Mouse (Mus musculus) MEL (cell line): ENCODE data around the gene Tmed2. TPM values are rescaled to one million over a fixed set of nuclear protein-coding genes. Genes with fewer than 3 reads are reported as not detected.

Source experiments
- DNase-seq: peaks from one replicate; pipeline ENCODE4 v3.0.0; 2011; ENCODE audit warnings: low read depth, low spot score
- H3K27ac ChIP-seq: 2 replicates; pipeline ENCODE4 v1.5.1; 2012; ENCODE audit warnings: low read depth, mild to moderate bottlenecking, control low read depth, low read length, moderate library complexity; ENCODE audit not compliant: control insufficient read depth
- H3K27me3 ChIP-seq, 2 experiments: fragments of 150-350 bp in 1 of 2; sonication (generic) in 1 of 2; 2 replicates each; pipeline ENCODE4 v1.6.1; 2012; ENCODE audit warnings: low read length in 2 of 2, mild to moderate bottlenecking in 2 of 2, improper control_type of control experiment in 1 of 2, moderate library complexity in 1 of 2; ENCODE audit not compliant: insufficient read depth in 2 of 2, control insufficient read depth in 1 of 2
- H3K36me3 ChIP-seq, 2 experiments: 2 replicates each; pipeline ENCODE4 v1.6.1; 2012 to 2014; ENCODE audit warnings: low read length in 2 of 2, improper control_type of control experiment in 1 of 2, inconsistent platforms in 1 of 2, mild to moderate bottlenecking in 1 of 2; ENCODE audit not compliant: insufficient read depth in 2 of 2, control insufficient read depth in 1 of 2
- H3K4me1 ChIP-seq, 2 experiments: fragments of 150-350 bp in 1 of 2; sonication (generic) in 1 of 2; 2 replicates each; pipeline ENCODE4 v1.6.1; 2012; ENCODE audit warnings: low read length in 2 of 2, improper control_type of control experiment in 1 of 2, mild to moderate bottlenecking in 1 of 2; ENCODE audit not compliant: insufficient read depth in 2 of 2, control insufficient read depth in 1 of 2
- H3K4me3 ChIP-seq, 2 experiments: fragments of 150-350 bp in 1 of 2; sonication (generic) in 1 of 2; 2 replicates each; pipeline ENCODE4 v1.5.1; 2012; ENCODE audit warnings: low read depth in 2 of 2, low read length in 2 of 2, mild to moderate bottlenecking in 2 of 2, moderate library complexity in 2 of 2, control low read depth in 1 of 2, improper control_type of control experiment in 1 of 2; ENCODE audit not compliant: control insufficient read depth in 1 of 2, insufficient read depth in 1 of 2
- H3K79me2 ChIP-seq: 2 replicates; pipeline ENCODE4 v1.6.1; 2012; ENCODE audit warnings: mild to moderate bottlenecking, low read length, moderate library complexity; ENCODE audit not compliant: control insufficient read depth, poor library complexity, insufficient read depth
- H3K9ac ChIP-seq: 2 replicates; pipeline ENCODE4 v1.6.1; 2012; ENCODE audit warnings: low read depth, mild to moderate bottlenecking, control low read depth, low read length, moderate library complexity; ENCODE audit not compliant: control insufficient read depth, poor library complexity, severe bottlenecking
- H3K9me3 ChIP-seq: fragments of 150-350 bp; sonication (generic); replicated peaks from 2 replicates; pipeline ENCODE4 v1.6.1; 2012; ENCODE audit warnings: mild to moderate bottlenecking, low read length, improper control_type of control experiment, moderate library complexity; ENCODE audit not compliant: insufficient read depth
- CHD2 ChIP-seq: IDR thresholded peaks from 2 replicates; pipeline ENCODE4 v1.6.1; 2011; ENCODE audit warnings: low read length, improper control_type of control experiment
- CTCF ChIP-seq, 3 experiments: IDR thresholded peaks in 2 of 3; conservative IDR thresholded peaks in 1 of 3; 2 replicates each; pipeline ENCODE4 v1.5.1; 2011 to 2012; ENCODE audit warnings: low read length in 3 of 3, low read depth in 2 of 3, mild to moderate bottlenecking in 2 of 3, improper control_type of control experiment in 1 of 3, inconsistent platforms in 1 of 3, mixed read lengths in 1 of 3, moderate library complexity in 1 of 3; ENCODE audit not compliant: control insufficient read depth in 1 of 3, insufficient read depth in 1 of 3, poor library complexity in 1 of 3, severe bottlenecking in 1 of 3
- E2F4 ChIP-seq: IDR thresholded peaks from 2 replicates; pipeline ENCODE4 v1.6.1; 2011; ENCODE audit warnings: low read depth, low read length, improper control_type of control experiment, borderline replicate concordance
- HCFC1 ChIP-seq: IDR thresholded peaks from 2 replicates; pipeline ENCODE4 v1.6.1; 2012; ENCODE audit warnings: low read depth, mild to moderate bottlenecking, inconsistent platforms, low read length, improper control_type of control experiment, moderate library complexity
- JUND ChIP-seq: IDR thresholded peaks from 2 replicates; pipeline ENCODE4 v1.6.1; 2011; ENCODE audit warnings: low read depth, mild to moderate bottlenecking, improper control_type of control experiment, low read length
- KAT2A ChIP-seq: conservative IDR thresholded peaks from 2 replicates; pipeline ENCODE4 v1.6.1; 2012; ENCODE audit warnings: low read depth, low read length, improper control_type of control experiment, inconsistent platforms
- MAFK ChIP-seq: IDR thresholded peaks from 2 replicates; pipeline ENCODE4 v1.6.1; 2011; ENCODE audit warnings: low read depth, mild to moderate bottlenecking, low read length, improper control_type of control experiment, borderline replicate concordance
- MAX ChIP-seq: IDR thresholded peaks from 2 replicates; pipeline ENCODE4 v1.6.1; 2011; ENCODE audit warnings: low read length, improper control_type of control experiment
- MEF2A ChIP-seq: IDR thresholded peaks from 2 replicates; pipeline ENCODE4 v1.6.1; 2014; ENCODE audit warnings: low read depth, mild to moderate bottlenecking, inconsistent platforms, low read length, improper control_type of control experiment; ENCODE audit not compliant: poor library complexity, insufficient replicate concordance, severe bottlenecking; ENCODE audit errors: extremely low read depth
- MYB ChIP-seq: IDR thresholded peaks from 2 replicates; pipeline ENCODE4 v1.6.1; 2011; ENCODE audit warnings: mild to moderate bottlenecking, low read depth, low read length, improper control_type of control experiment
- MYC ChIP-seq: IDR thresholded peaks from 2 replicates; pipeline ENCODE4 v1.6.1; 2011; ENCODE audit warnings: low read depth, mild to moderate bottlenecking, low read length, improper control_type of control experiment, moderate library complexity
- NRF1 ChIP-seq: IDR thresholded peaks from 2 replicates; pipeline ENCODE4 v1.6.1; 2014; ENCODE audit warnings: low read depth, mild to moderate bottlenecking, inconsistent platforms, low read length, improper control_type of control experiment, moderate library complexity; ENCODE audit not compliant: poor library complexity, insufficient read depth, severe bottlenecking
- POLR2A ChIP-seq, 2 experiments: IDR thresholded peaks; 2 replicates each; pipeline ENCODE4 v1.6.1; 2011 to 2012; ENCODE audit warnings: low read length in 2 of 2, mild to moderate bottlenecking in 2 of 2, control low read depth in 1 of 2, improper control_type of control experiment in 1 of 2, low read depth in 1 of 2, moderate library complexity in 1 of 2; ENCODE audit not compliant: control insufficient read depth in 1 of 2, insufficient read depth in 1 of 2, poor library complexity in 1 of 2
- POLR2AphosphoS2 ChIP-seq: IDR thresholded peaks from 2 replicates; pipeline ENCODE4 v1.6.1; 2011; ENCODE audit warnings: low read length, improper control_type of control experiment
- POLR2AphosphoS5 ChIP-seq: IDR thresholded peaks from 2 replicates; pipeline ENCODE4 v1.6.1; 2012; ENCODE audit warnings: low read depth, borderline replicate concordance, mild to moderate bottlenecking, inconsistent platforms, low read length, moderate library complexity, mixed read lengths
- RCOR1 ChIP-seq: IDR thresholded peaks from 2 replicates; pipeline ENCODE4 v1.6.1; 2012; ENCODE audit warnings: low read depth, mild to moderate bottlenecking, inconsistent platforms, low read length, improper control_type of control experiment
- TAL1 ChIP-seq: IDR thresholded peaks from 2 replicates; pipeline ENCODE4 v1.6.1; 2012; ENCODE audit warnings: mild to moderate bottlenecking, inconsistent platforms, low read length, moderate library complexity, mixed read lengths
- UBTF ChIP-seq: IDR thresholded peaks from 2 replicates; pipeline ENCODE4 v1.6.1; 2012; ENCODE audit warnings: low read depth, mild to moderate bottlenecking, inconsistent platforms, low read length, improper control_type of control experiment, moderate library complexity, borderline replicate concordance; ENCODE audit not compliant: insufficient read depth
- USF1 ChIP-seq: IDR thresholded peaks from 2 replicates; pipeline ENCODE4 v1.6.1; 2014; ENCODE audit warnings: low read depth, mild to moderate bottlenecking, inconsistent platforms, low read length, improper control_type of control experiment, moderate library complexity
- USF2 ChIP-seq, 2 experiments: IDR thresholded peaks; 2 replicates each; pipeline ENCODE4 v1.6.1; 2011 to 2012; ENCODE audit warnings: improper control_type of control experiment in 2 of 2, low read length in 2 of 2, borderline replicate concordance in 1 of 2, inconsistent platforms in 1 of 2, low read depth in 1 of 2, mild to moderate bottlenecking in 1 of 2; ENCODE audit not compliant: insufficient read depth in 1 of 2
- ZKSCAN1 ChIP-seq: IDR thresholded peaks from 2 replicates; pipeline ENCODE4 v1.6.1; 2012; ENCODE audit warnings: low read depth, mild to moderate bottlenecking, inconsistent platforms, low read length, improper control_type of control experiment, moderate library complexity
- ZMIZ1 ChIP-seq: IDR thresholded peaks from 2 replicates; pipeline ENCODE4 v1.6.1; 2012; ENCODE audit warnings: low read depth, mild to moderate bottlenecking, inconsistent platforms, low read length, improper control_type of control experiment, moderate library complexity
- polyA plus RNA-seq, 2 experiments: library from polyadenylated mRNA; stranded (reverse) in 1 of 2; unstranded in 1 of 2; fragments of >175 nt in 1 of 2; fragments of >200 nt in 1 of 2; gene quantifications; 2 replicates each; pipeline versions ENCODE4 v1.2.1 to v1.2.4; 2012; ENCODE audit warnings: low replicate concordance in 2 of 2, low read depth in 1 of 2; ENCODE audit not compliant: insufficient read length in 2 of 2, insufficient read depth in 1 of 2, missing spikeins in 1 of 2
- total RNA-seq: library from RNA; depleted of rRNA; stranded (reverse); fragments of 300-350 nt; gene quantifications from 2 replicates; pipeline ENCODE4 v1.2.3, GENCODE M21; 2012

The Tmed2 gene
- total and polyA plus RNA-seq, 3 experiments, result 245 to 252 TPM; not detected in 1

DNA sequence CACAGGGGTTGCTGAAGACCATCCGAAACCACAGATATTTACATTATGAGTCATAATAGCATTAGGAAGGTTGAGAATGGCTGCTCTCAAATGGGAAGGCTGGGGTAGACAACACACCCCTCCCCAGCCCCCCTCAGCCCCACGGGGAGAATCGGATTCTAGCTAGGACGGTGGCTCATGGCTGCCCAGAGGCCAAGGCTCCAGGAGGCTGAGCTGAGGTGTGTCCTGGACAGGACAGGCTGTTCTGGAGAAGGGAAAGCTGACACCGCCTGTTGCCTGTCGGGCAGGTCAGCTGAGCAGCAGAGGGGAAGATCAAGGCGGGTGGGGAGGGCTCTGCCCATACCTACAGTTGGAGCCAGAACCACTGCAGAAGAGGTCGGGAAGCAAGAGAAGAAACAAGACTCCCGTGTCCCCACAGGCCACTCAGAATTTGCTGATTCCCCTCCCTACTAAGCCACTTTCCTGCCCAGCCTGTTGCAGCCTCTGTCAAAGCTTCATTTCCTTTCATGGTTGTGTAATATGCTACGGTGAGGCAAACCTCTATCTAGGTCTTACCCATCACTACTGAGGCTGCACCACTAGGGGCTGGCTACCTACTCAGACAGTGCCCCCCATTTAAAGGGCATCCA lies 33.6 kb upstream of the Tmed2 start:
- H3K4me3 ChIP-seq, result no peak overlapping the region
- TF ChIP-seq MYC (no peak), USF1 (no peak), POLR2AphosphoS5 (no peak), ZMIZ1 (no peak), USF2 (IDR thresholded peaks at IDR 0.05; ENCODE audit: borderline replicate concordance in 1 of 2, insufficient read depth in 1 of 2, low read depth in 1 of 2, low read length in 2 of 2) (no peak), KAT2A (no peak)
- DNase-seq, result no peak
- no peak overlapping the region for H3K27ac ChIP-seq
- no peaks in the 10 kb centered on the region for H3K4me1 ChIP-seq
- no peaks in the 10 kb centered on the region for H3K27me3 ChIP-seq
- no peak overlapping the region for H3K9ac ChIP-seq
- no peaks in the 10 kb centered on the region for H3K36me3 ChIP-seq
- no peaks in the 10 kb centered on the region for H3K9me3 ChIP-seq
- no peaks in the 10 kb centered on the region for H3K79me2 ChIP-seq

DNA sequence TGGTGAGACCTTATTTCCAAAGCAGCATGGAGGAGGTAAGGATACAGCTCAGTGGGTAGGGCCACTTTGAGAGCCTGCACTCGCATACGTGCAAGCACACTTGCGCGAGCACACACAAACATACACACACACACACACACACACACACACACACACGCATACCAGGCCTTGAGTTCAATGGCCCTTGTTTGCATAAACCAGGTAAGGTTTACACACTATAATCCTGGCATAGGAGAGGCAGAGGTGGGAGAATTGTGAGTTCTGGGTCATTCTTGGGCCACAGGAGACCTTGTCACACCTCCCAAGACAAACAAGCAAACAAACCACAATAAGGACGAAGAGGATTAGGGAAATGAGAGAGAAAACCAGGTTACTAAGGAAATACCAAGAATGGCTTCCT lies 31.3 kb upstream of the Tmed2 start:
- H3K4me1 ChIP-seq, result no peaks in the 10 kb centered on the region
- no peaks in the 10 kb centered on the region for H3K27me3 ChIP-seq
- TF ChIP-seq MAFK (no peak), RCOR1 (no peak), MEF2A (no peak), CTCF (IDR thresholded peaks at IDR 0.05 in 2 of 3, conservative IDR thresholded peaks at IDR 0.05 in 1 of 3; ENCODE audit: control insufficient read depth in 1 of 3, insufficient read depth in 1 of 3, low read depth in 2 of 3, low read length in 3 of 3, poor library complexity in 1 of 3, severe bottlenecking in 1 of 3) (no peak), NRF1 (no peak), TAL1 (no peak), UBTF (no peak), HCFC1 (no peak), USF1 (no peak), JUND (no peak), POLR2AphosphoS2 (no peak), CHD2 (no peak), POLR2A (IDR thresholded peaks at IDR 0.05; ENCODE audit: control insufficient read depth in 1 of 2, insufficient read depth in 1 of 2, low read depth in 1 of 2, low read length in 2 of 2, poor library complexity in 1 of 2) (no peak), E2F4 (no peak), ZKSCAN1 (no peak), MAX (no peak), POLR2AphosphoS5 (no peak), MYB (no peak)
- no peaks in the 10 kb centered on the region for H3K79me2 ChIP-seq
- H3K4me3 ChIP-seq, result no peak overlapping the region
- no peaks in the 10 kb centered on the region for H3K9me3 ChIP-seq
- no peak overlapping the region for H3K27ac ChIP-seq
- H3K36me3 ChIP-seq, result no peaks in the 10 kb centered on the region
- DNase-seq, result no peak
- no peak overlapping the region for H3K9ac ChIP-seq
